ENCODE assay signal across 24 mouse cellular contexts in genomic region chr4:131569156-131569555, GRCm38 (mm10).
DNase-seq lines count a peak whose midpoint lies in the region; ATAC-seq and TF ChIP-seq lines count a peak whose summit lies in the region.
"Had no signal": no experiment of that assay in that cellular context is flagged by ENCODE, and none has a peak within 500 bp of the region (broad histone marks: within the 10 kb centered on the region; RNA-seq: fewer than 3 reads in every experiment).

No protein-coding gene starts in this region.

- intact Hi-C loops in left cerebral cortex, postnatal 4 days (cut with DNase I), result no loop called here
- intact Hi-C loops in left cerebral cortex, postnatal 10 days (cut with DNase I), result no loop called here

- 55% methylated on average over 5 of the region's 5 CpGs for WGBS in forebrain, embryonic 13.5 days

- DNase-seq in embryo, embryonic 11 days, result peak; percentile 17
- no peak for DNase-seq in embryo, embryonic 9.5 days (ENCODE audit: extremely low spot score)
- peak; percentile 18 for DNase-seq in left cerebral cortex, postnatal 4 days
- no peak for DNase-seq in left cerebral cortex, postnatal 10 days (ENCODE audit: extremely low spot score in 1 of 2, low spot score in 2 of 2)
- peak; percentile 34 for DNase-seq in adrenal gland, postnatal 10 days
- DNase-seq in brain, embryonic 14.5 days (ENCODE audit: low read depth), result peak; percentile 20
- no peak for DNase-seq in layer of hippocampus, adult 11-12 months (ENCODE audit: low spot score)
- DNase-seq: B cell, adult 2 months; cerebellum, adult 18-20 months; cerebellum, postnatal 36 days; kidney, adult 2 months; layer of hippocampus, adult 9-11 months; liver, postnatal 0 days; lung, postnatal 10 days; right cerebral cortex, postnatal 4 days; thymus, postnatal 14 days had no signal

- ATAC-seq in forebrain, embryonic 13.5 days, result no peak
- ATAC-seq: activated CD4-positive, CD25-positive, alpha-beta regulatory T cell, adult 4 months; forebrain, embryonic 15.5 days; liver, postnatal 0 days had no signal

- H3K9me3 ChIP-seq in forebrain, embryonic 13.5 days (replicated peaks), result no peaks in the 10 kb centered on the region
- H3K9me3 ChIP-seq: embryonic facial prominence, embryonic 15.5 days; forebrain, embryonic 15.5 days; limb, embryonic 12.5 days had no signal

- no peak for TF ChIP-seq POLR2A in brain, embryonic 14.5 days (IDR thresholded peaks at IDR 0.05; ENCODE audit: borderline replicate concordance, extremely low read depth, insufficient read depth, insufficient read length, poor library complexity, severe bottlenecking)

- H3K4me1 ChIP-seq in forebrain, embryonic 13.5 days, result 0 out of 2 replicates have a peak, but pooled peaks cover 5% of the 10 kb centered on the region
- H3K4me1 ChIP-seq: embryonic facial prominence, embryonic 15.5 days; limb, embryonic 12.5 days had no signal

- TF ChIP-seq CTCF in brain, embryonic 14.5 days (IDR thresholded peaks at IDR 0.05; ENCODE audit: borderline replicate concordance, extremely low read depth, insufficient read depth, insufficient read length), result no peak

- H3K4me2 ChIP-seq in forebrain, embryonic 13.5 days, result no peak overlapping the region
- H3K4me2 ChIP-seq: embryonic facial prominence, embryonic 15.5 days; forebrain, embryonic 15.5 days; heart, embryonic 11.5 days; limb, embryonic 12.5 days; liver, embryonic 11.5 days; midbrain, embryonic 11.5 days had no signal

- H3K27me3 ChIP-seq in forebrain, embryonic 13.5 days, result no peaks in the 10 kb centered on the region
- H3K27me3 ChIP-seq: embryonic facial prominence, embryonic 15.5 days; forebrain, embryonic 15.5 days; limb, embryonic 12.5 days had no signal

- no peak overlapping the region for H3K9ac ChIP-seq in forebrain, embryonic 13.5 days
- H3K9ac ChIP-seq: embryonic facial prominence, embryonic 15.5 days; forebrain, embryonic 15.5 days; limb, embryonic 12.5 days; liver, postnatal 0 days had no signal

- no peaks in the 10 kb centered on the region for H3K36me3 ChIP-seq in forebrain, embryonic 13.5 days (ENCODE audit: poor library complexity, severe bottlenecking)
- H3K36me3 ChIP-seq: embryonic facial prominence, embryonic 15.5 days; forebrain, embryonic 15.5 days; limb, embryonic 12.5 days had no signal

- H3K4me3 ChIP-seq in forebrain, embryonic 13.5 days, result no peak overlapping the region
- H3K4me3 ChIP-seq: embryonic facial prominence, embryonic 15.5 days; forebrain, embryonic 15.5 days; limb, embryonic 12.5 days had no signal

- H3K27ac ChIP-seq in forebrain, embryonic 13.5 days, result no peak overlapping the region
- H3K27ac ChIP-seq: embryonic facial prominence, embryonic 15.5 days; forebrain, embryonic 15.5 days; limb, embryonic 12.5 days had no signal

Comparison
In these comparisons a context has a peak if more than half of its experiments do, and no peak if none do; other contexts are left out.
1. DNase-seq: peak in embryo, embryonic 11 days (single experiment), left cerebral cortex, postnatal 4 days (single experiment), adrenal gland, postnatal 10 days (single experiment) and brain, embryonic 14.5 days (single experiment); none in embryo, embryonic 9.5 days (single experiment), left cerebral cortex, postnatal 10 days (0 of 2) and layer of hippocampus, adult 11-12 months (single experiment).